Mouse (Mus musculus) heart, adult 2 months (tissue): ENCODE data around the gene Rps27rt. TPM values are rescaled to one million over a fixed set of nuclear protein-coding genes. Genes with fewer than 3 reads are reported as not detected.
A peak's percentile ranks its signal among the peaks of the same experiment; 100 is the strongest.
"Not testable (repeated sequence)": the region's sequence is repeated elsewhere in the genome, so short reads cannot be mapped to it uniquely, and the experiment has no call there.

Source experiments
- DNase-seq, 2 experiments: peaks; one replicate each; pipeline ENCODE4 v3.0.0; 2021
- H3K27ac ChIP-seq: fragments of 200-600 bp; 2 replicates; pipeline ENCODE4 v1.8.1; 2022
- H3K27me3 ChIP-seq: fragments of 200-500 bp; 2 replicates; pipeline ENCODE4 v1.6.1; 2012; ENCODE audit warnings: mild to moderate bottlenecking, low read length, inconsistent platforms, mixed read lengths; ENCODE audit not compliant: control insufficient read depth, insufficient read depth
- H3K36me3 ChIP-seq: fragments of 200-500 bp; 2 replicates; pipeline ENCODE4 v1.6.1; 2012; ENCODE audit warnings: low read length, inconsistent platforms; ENCODE audit not compliant: control insufficient read depth, insufficient read depth
- H3K4me1 ChIP-seq: fragments of 200-500 bp; 2 replicates; pipeline ENCODE4 v1.6.1; 2011; ENCODE audit warnings: low read length; ENCODE audit not compliant: control insufficient read depth, insufficient read depth
- H3K4me3 ChIP-seq: fragments of 200-600 bp; 2 replicates; pipeline ENCODE4 v1.8.1; 2022
- H3K79me2 ChIP-seq: fragments of 200-500 bp; replicated peaks from 2 replicates; pipeline ENCODE4 v1.6.1; 2012; ENCODE audit warnings: mild to moderate bottlenecking, inconsistent platforms, low read length, moderate library complexity, mixed read lengths; ENCODE audit not compliant: control insufficient read depth, insufficient read depth
- H3K9ac ChIP-seq: fragments of 200-500 bp; 2 replicates; pipeline ENCODE4 v1.6.1; 2012; ENCODE audit warnings: low read depth, mild to moderate bottlenecking, control low read depth, inconsistent platforms, low read length, mixed read lengths
- CTCF ChIP-seq: fragments of 200-600 bp; IDR thresholded peaks from 2 replicates; pipeline ENCODE4 v1.8.1; 2022; ENCODE audit warnings: antibody characterized with exemption, mild to moderate bottlenecking, moderate library complexity
- EP300 ChIP-seq: fragments of 200-500 bp; IDR thresholded peaks from 2 replicates; pipeline ENCODE4 v1.6.1; 2011; ENCODE audit warnings: low read depth, low read length, control low read depth; ENCODE audit not compliant: insufficient read depth
- POLR2A ChIP-seq: fragments of 200-500 bp; IDR thresholded peaks from 2 replicates; pipeline ENCODE4 v1.6.1; 2011; ENCODE audit warnings: mild to moderate bottlenecking, low read depth, low read length, control low read depth; ENCODE audit not compliant: insufficient read depth
- WGBS: fragments of 180-500 bp; shearing (Covaris S2); methylation state at CpG from one replicate; pipeline ENCODE4 v1.1.7; 2018; 5-methylcytosine and 5-hydroxymethylcytosine counted together
- intact Hi-C: fragments of 180-260 bp; cut with DNase I; formaldehyde crosslinking; loops from one replicate; pipeline ENCODE4 v1.15.1; 2025
- polyA plus RNA-seq: library from polyadenylated mRNA; depleted of rRNA; stranded (reverse); fragments of >200 nt; gene quantifications from 2 replicates; pipeline ENCODE4 v1.2.3, GENCODE M21; 2012
- total RNA-seq, 2 experiments: library from RNA; stranded (reverse); gene quantifications; 2 replicates each; pipeline ENCODE4 v1.2.3; 2021

Rps27rt gene
- total and polyA plus RNA-seq, 3 experiments: 14.3 to 32.5 (median 23.0) TPM

DNA sequence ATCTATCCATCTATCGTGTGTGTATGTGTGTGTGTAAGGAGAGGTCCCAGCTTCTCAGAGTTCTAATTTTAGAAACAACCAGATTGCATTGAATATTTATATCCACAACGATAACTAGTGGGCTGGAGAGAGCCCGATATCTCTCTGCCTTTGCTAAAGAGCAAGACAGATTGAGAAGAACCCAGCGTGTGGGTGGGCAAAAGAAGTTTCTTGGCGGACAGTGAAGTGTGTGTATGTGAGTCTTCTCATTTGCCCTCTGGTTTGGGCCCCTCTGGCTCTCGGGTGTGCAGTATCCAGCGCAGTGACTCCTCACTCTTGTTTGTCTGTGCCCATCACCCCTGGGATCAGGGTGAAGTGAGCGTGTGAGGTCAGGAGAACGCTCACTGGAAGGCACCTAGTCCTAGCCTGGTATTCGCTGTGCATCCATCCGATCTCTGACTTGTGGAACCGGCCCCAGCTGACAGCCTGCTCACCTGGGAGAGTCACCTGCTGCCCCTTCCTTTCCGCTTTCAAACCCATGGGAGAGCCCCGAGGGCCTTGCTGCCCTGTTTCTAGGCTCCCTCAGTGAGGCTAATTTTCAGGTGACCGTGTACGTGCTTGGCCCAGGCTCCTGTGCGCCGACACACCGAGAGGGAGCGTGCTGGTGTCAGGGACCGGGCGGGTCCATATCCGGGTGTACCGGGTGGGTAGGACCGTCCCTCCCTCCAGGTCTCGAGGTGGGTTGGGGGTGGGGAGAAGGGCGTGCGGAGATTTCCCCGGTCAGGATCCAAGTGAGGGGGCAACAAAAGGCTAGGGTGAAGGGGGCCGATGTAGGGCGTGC, 4.9 kb downstream of the Rps27rt start:
- intact Hi-C loops: loop anchor here (1.0 kb wide), 1 partner anchor 44 kb away; the partner anchor contains the start of gene Gpd1l
- Histone ChIP-seq H3K4me3 (peak overlapping the region; percentile 78), H3K27ac (peak overlapping the region; percentile 80; the same call in 1 of the 2 replicates), H3K79me2 (no peaks in the 10 kb centered on the region), H3K27me3 (no peaks in the 10 kb centered on the region), H3K36me3 (no peaks in the 10 kb centered on the region), H3K4me1 (peaks cover 3% of the 10 kb centered on the region), H3K9ac (peak overlapping the region; percentile 88)
- TF ChIP-seq EP300 (no peak), CTCF (no peak), POLR2A (no peak)
- peak in 1 of 2 experiments; percentile 43 for DNase-seq
- 14% methylated on average over 31 of the region's 31 CpGs for WGBS

DNA sequence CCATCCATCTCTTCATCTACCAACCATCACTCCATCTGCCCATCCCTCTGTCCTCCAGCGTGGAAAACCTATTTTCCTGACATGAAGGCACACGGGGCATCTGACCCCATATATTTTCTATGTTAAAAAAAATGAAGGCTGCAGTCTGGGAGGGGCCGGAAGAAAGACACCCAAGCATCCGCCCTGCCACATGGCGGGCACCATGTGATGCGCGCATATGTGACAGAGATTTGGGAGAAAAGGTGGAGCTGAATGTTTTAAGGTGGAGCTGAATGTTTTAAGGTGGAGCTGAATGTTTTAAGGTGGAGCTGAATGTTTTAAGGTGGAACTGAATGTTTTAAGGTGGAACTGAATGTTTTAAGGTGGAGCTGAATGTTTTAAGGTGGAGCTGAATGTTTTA, 16.3 kb downstream of the Rps27rt start:
- H3K4me3 ChIP-seq, H3K9ac ChIP-seq, DNase-seq, H3K36me3 ChIP-seq, H3K4me1 ChIP-seq, H3K27me3 ChIP-seq, H3K79me2 ChIP-seq, H3K27ac ChIP-seq, intact Hi-C loops: not testable (repeated sequence)
- WGBS: 81% methylated on average over 7 of the region's 7 CpGs

GRCm38 (mm10) chr9:114964093-114964492, 18.4 kb downstream of the Rps27rt start:
- TF ChIP-seq CTCF (no peak), POLR2A (no peak)
- WGBS: 20% methylated on average over 3 of the region's 3 CpGs
- intact Hi-C loops: no loop called here

DNA sequence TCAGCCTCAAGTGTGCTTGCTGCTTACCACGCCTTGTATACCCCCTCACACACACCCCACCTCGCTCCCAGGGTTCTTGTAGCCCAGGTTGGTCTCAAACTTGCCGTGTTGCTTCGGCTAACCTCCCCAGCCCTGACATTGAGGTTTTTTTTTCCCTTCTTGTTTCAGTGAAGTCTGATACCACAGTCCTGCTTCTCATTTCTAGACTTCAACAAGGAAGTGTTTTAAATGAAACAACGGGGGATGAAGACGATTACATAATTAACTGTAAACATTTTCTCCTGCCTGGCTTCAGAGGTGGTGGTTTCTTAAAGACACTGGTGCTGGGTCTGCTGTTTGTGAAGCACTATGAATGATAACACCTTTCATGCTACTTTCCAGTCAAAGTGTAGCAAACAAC, 21.7 kb downstream of the Rps27rt start:
- no peak overlapping the region for H3K9ac ChIP-seq
- 75% methylated on average over 6 of the region's 6 CpGs for WGBS
- no peak overlapping the region for H3K27ac ChIP-seq
- TF ChIP-seq POLR2A: no peak
- H3K36me3 ChIP-seq: no peaks in the 10 kb centered on the region
- H3K4me3 ChIP-seq: no peak overlapping the region
- DNase-seq: no peak
- no peaks in the 10 kb centered on the region for H3K27me3 ChIP-seq
- H3K79me2 ChIP-seq: no peaks in the 10 kb centered on the region
- intact Hi-C loops: no loop called here
- no peaks in the 10 kb centered on the region for H3K4me1 ChIP-seq

More at GRCm38 (mm10) chr9:114964093-114964492, 18.4 kb downstream of the Rps27rt start:
- H3K27ac ChIP-seq: no peak overlapping the region
- H3K9ac ChIP-seq: no peak overlapping the region
- H3K27me3 ChIP-seq: no peaks in the 10 kb centered on the region
- no peaks in the 10 kb centered on the region for H3K4me1 ChIP-seq
- no peak overlapping the region for H3K4me3 ChIP-seq
- no peaks in the 10 kb centered on the region for H3K36me3 ChIP-seq
- H3K79me2 ChIP-seq: no peaks in the 10 kb centered on the region
- DNase-seq: no peak

- TF ChIP-seq POLR2A (peak; percentile 35; the same call in 1 of the 2 replicates), EP300 (no peak)
- no peak overlapping the region for H3K9ac ChIP-seq
- H3K4me3 ChIP-seq: no peak overlapping the region
- no peaks in the 10 kb centered on the region for H3K36me3 ChIP-seq
- intact Hi-C loops: no loop called here
- no peak overlapping the region; the same call in 1 of the 2 replicates for H3K27ac ChIP-seq
- DNase-seq: peak; percentile 43 to 62
- H3K27me3 ChIP-seq: no peaks in the 10 kb centered on the region
- WGBS: 55% methylated on average over 4 of the region's 4 CpGs
- no peaks in the 10 kb centered on the region for H3K4me1 ChIP-seq
- no peaks in the 10 kb centered on the region for H3K79me2 ChIP-seq
Observed at GRCm38 (mm10) chr9:114960043-114960789, 22.3 kb downstream of the Rps27rt start.

DNA sequence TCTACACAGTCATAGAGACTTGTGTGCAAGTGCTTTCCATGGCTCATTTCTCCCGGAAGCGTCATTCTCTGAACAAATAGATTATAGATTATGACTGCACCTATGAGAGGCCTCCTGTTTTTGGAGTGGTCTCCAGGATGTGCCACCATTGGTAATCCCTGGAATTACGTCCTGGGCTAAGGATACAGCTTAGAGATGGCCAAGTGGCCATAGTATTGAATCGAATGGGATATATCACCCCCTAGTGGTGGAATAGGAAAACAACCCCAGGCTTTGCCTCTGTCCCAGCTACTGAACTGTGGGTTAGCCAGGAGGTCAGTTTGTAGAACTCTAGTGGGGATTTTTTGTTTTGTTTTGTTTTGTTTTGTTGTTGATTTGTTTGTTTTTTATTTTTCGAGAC, 25.6 kb downstream of the Rps27rt start:
- H3K4me3 ChIP-seq: no peak overlapping the region
- DNase-seq: peak; percentile 9 to 28

More for the DNA sequence above, 25.6 kb downstream of the Rps27rt start:
- Histone ChIP-seq H3K27me3 (no peaks in the 10 kb centered on the region), H3K9ac (no peak overlapping the region), H3K36me3 (no peaks in the 10 kb centered on the region), H3K79me2 (no peaks in the 10 kb centered on the region), H3K4me1 (no peaks in the 10 kb centered on the region), H3K27ac (no peak overlapping the region)
- intact Hi-C loops: loop anchor here (1.0 to 5.0 kb wide), 3 partner anchors 44 to 205 kb away; no protein-coding TSS in a partner anchor
- 34% methylated on average over 5 of the region's 5 CpGs for WGBS
- TF ChIP-seq POLR2A: no peak
- no peak for TF ChIP-seq EP300
- TF ChIP-seq CTCF: peak; percentile 88
